Mouse (Mus musculus) spleen, adult 2 months (tissue): ENCODE results near the gene Sorbs2.

Experiments used
- CTCF ChIP-seq: fragments of 200-500 bp; IDR thresholded peaks from 2 replicates; pipeline ENCODE4 v1.5.1; 2011; ENCODE audit warnings: mild to moderate bottlenecking, inconsistent platforms; ENCODE audit not compliant: insufficient read depth, insufficient read length, insufficient replicate concordance; ENCODE audit errors: extremely low read depth
- POLR2A ChIP-seq: fragments of 200-500 bp; IDR thresholded peaks from 2 replicates; pipeline ENCODE4 v1.6.1; 2011; ENCODE audit warnings: low read depth, low read length, inconsistent platforms

- TF ChIP-seq CTCF (no peak), POLR2A (no peak)
These were observed 114.1 kb downstream of the Sorbs2 start for GRCm38 (mm10) chr8:45621576-45622178.
